Mouse (Mus musculus): ENCODE data around the gene C130074G19Rik. TPM values are rescaled to one million over a fixed set of nuclear protein-coding genes. Genes with fewer than 3 reads are reported as not detected.

The C130074G19Rik gene
- polyA plus RNA-seq, 1 experiment from 2014 or later: 3.0 TPM

- Histone ChIP-seq H3K4me1 (ENCODE audit: insufficient read depth) (no peaks in the 10 kb centered on the region), H3K27me3 (ENCODE audit: insufficient read depth, low read length) (no peaks in the 10 kb centered on the region), H3K36me3 (ENCODE audit: insufficient read depth) (peaks cover 7% of the 10 kb centered on the region; the same call in 1 of the 2 replicates), H3K27ac (ENCODE audit: low read depth) (no peak overlapping the region), H3K9me3 (ENCODE audit: low read depth, low read length) (no peaks in the 10 kb centered on the region), H3K4me3 (ENCODE audit: low read depth, low read length) (no peak overlapping the region), H3K9ac (no peak overlapping the region), H3K4me2 (no peak overlapping the region)
- no peak for TF ChIP-seq CTCF (IDR thresholded peaks at IDR 0.05; ENCODE audit: low read depth)
- ATAC-seq (ENCODE audit: insufficient read depth) (no peak), DNase-seq (no peak)
- 53% methylated on average over 16 of the region's 16 CpGs for WGBS
Measured at GRCm38 (mm10) chr1:184897350-184897749, 14.3 kb upstream of the C130074G19Rik start.

GRCm38 (mm10) chr1:184891998-184892397, 9.0 kb upstream of the C130074G19Rik start:
- no peaks in the 10 kb centered on the region for H3K9me3 ChIP-seq (ENCODE audit: low read depth, low read length)
- H3K27ac ChIP-seq (ENCODE audit: low read depth): no peak overlapping the region
- no peak overlapping the region for H3K9ac ChIP-seq
- ATAC-seq (ENCODE audit: insufficient read depth) (no peak), DNase-seq (peak; percentile 38)
- H3K4me2 ChIP-seq: no peak overlapping the region
- H3K4me3 ChIP-seq (ENCODE audit: low read depth, low read length): no peak overlapping the region
- TF ChIP-seq CTCF (IDR thresholded peaks at IDR 0.05; ENCODE audit: low read depth): peak; percentile 49
- H3K4me1 ChIP-seq (ENCODE audit: insufficient read depth): no peaks in the 10 kb centered on the region
- H3K27me3 ChIP-seq (ENCODE audit: insufficient read depth, low read length): no peaks in the 10 kb centered on the region
- WGBS: 68% methylated on average over 3 of the region's 3 CpGs
- no peaks in the 10 kb centered on the region; the same call in 1 of the 2 replicates for H3K36me3 ChIP-seq (ENCODE audit: insufficient read depth)

GRCm38 (mm10) chr1:184889454-184889853, 6.4 kb upstream of the C130074G19Rik start:
- H3K27me3 ChIP-seq (ENCODE audit: insufficient read depth, low read length): no peaks in the 10 kb centered on the region
- DNase-seq (no peak), ATAC-seq (ENCODE audit: insufficient read depth) (no peak)
- no peak overlapping the region for H3K9ac ChIP-seq
- no peaks in the 10 kb centered on the region for H3K4me1 ChIP-seq (ENCODE audit: insufficient read depth)
- WGBS: 77% methylated on average over 6 of the region's 6 CpGs
- no peaks in the 10 kb centered on the region for H3K9me3 ChIP-seq (ENCODE audit: low read depth, low read length)
- no peaks in the 10 kb centered on the region for H3K36me3 ChIP-seq (ENCODE audit: insufficient read depth)
- no peak for TF ChIP-seq CTCF (IDR thresholded peaks at IDR 0.05; ENCODE audit: low read depth)
- no peak overlapping the region for H3K4me3 ChIP-seq (ENCODE audit: low read depth, low read length)
- H3K4me2 ChIP-seq: no peak overlapping the region
- H3K27ac ChIP-seq (ENCODE audit: low read depth): no peak overlapping the region

GRCm38 (mm10) chr1:184886160-184886559, 3.1 kb upstream of the C130074G19Rik start:
- Histone ChIP-seq H3K4me2 (no peak overlapping the region), H3K4me3 (ENCODE audit: low read depth, low read length) (no peak overlapping the region), H3K4me1 (ENCODE audit: insufficient read depth) (no peaks in the 10 kb centered on the region), H3K9ac (no peak overlapping the region), H3K36me3 (ENCODE audit: insufficient read depth) (no peaks in the 10 kb centered on the region), H3K27ac (ENCODE audit: low read depth) (no peak overlapping the region), H3K27me3 (ENCODE audit: insufficient read depth, low read length) (peaks cover 32% of the 10 kb centered on the region), H3K9me3 (ENCODE audit: low read depth, low read length) (no peaks in the 10 kb centered on the region)
- ATAC-seq (ENCODE audit: insufficient read depth) (no peak), DNase-seq (no peak)
- TF ChIP-seq CTCF (IDR thresholded peaks at IDR 0.05; ENCODE audit: low read depth): no peak
- WGBS: 68% methylated on average over 1 of the region's 1 CpGs

GRCm38 (mm10) chr1:184881861-184882260, 1.2 kb downstream of the C130074G19Rik start:
- Histone ChIP-seq H3K36me3 (ENCODE audit: insufficient read depth) (no peaks in the 10 kb centered on the region), H3K27ac (ENCODE audit: low read depth) (no peak overlapping the region), H3K4me1 (ENCODE audit: insufficient read depth) (no peaks in the 10 kb centered on the region), H3K9ac (no peak overlapping the region), H3K27me3 (ENCODE audit: insufficient read depth, low read length) (peaks cover 38% of the 10 kb centered on the region), H3K9me3 (ENCODE audit: low read depth, low read length) (no peaks in the 10 kb centered on the region), H3K4me2 (peak overlapping the region; percentile 79), H3K4me3 (ENCODE audit: low read depth, low read length) (peak overlapping the region; percentile 51)
- DNase-seq: no peak
- 53% methylated on average over 7 of the region's 7 CpGs for WGBS
- no peak for ATAC-seq (ENCODE audit: insufficient read depth)
- TF ChIP-seq CTCF (IDR thresholded peaks at IDR 0.05; ENCODE audit: low read depth): no peak

- H3K27me3 ChIP-seq (ENCODE audit: insufficient read depth, low read length): peaks cover 38% of the 10 kb centered on the region
- peak overlapping the region; percentile 79 for H3K4me2 ChIP-seq
- 79% methylated on average over 5 of the region's 5 CpGs for WGBS
- no peaks in the 10 kb centered on the region for H3K4me1 ChIP-seq (ENCODE audit: insufficient read depth)
- DNase-seq (no peak), ATAC-seq (ENCODE audit: insufficient read depth) (no peak)
- no peak overlapping the region for H3K9ac ChIP-seq
- no peak for TF ChIP-seq CTCF (IDR thresholded peaks at IDR 0.05; ENCODE audit: low read depth)
- H3K9me3 ChIP-seq (ENCODE audit: low read depth, low read length): no peaks in the 10 kb centered on the region
- H3K36me3 ChIP-seq (ENCODE audit: insufficient read depth): no peaks in the 10 kb centered on the region
- H3K27ac ChIP-seq (ENCODE audit: low read depth): no peak overlapping the region
- H3K4me3 ChIP-seq (ENCODE audit: low read depth, low read length): peak overlapping the region; percentile 51; the same call in 1 of the 2 replicates
Measured at GRCm38 (mm10) chr1:184881211-184881610, 1.8 kb downstream of the C130074G19Rik start.

- Histone ChIP-seq H3K4me2 (no peak overlapping the region), H3K4me1 (ENCODE audit: insufficient read depth) (no peaks in the 10 kb centered on the region), H3K4me3 (ENCODE audit: low read depth, low read length) (no peak overlapping the region), H3K27ac (ENCODE audit: low read depth) (no peak overlapping the region), H3K9ac (no peak overlapping the region), H3K9me3 (ENCODE audit: low read depth, low read length) (no peaks in the 10 kb centered on the region), H3K36me3 (ENCODE audit: insufficient read depth) (no peaks in the 10 kb centered on the region), H3K27me3 (ENCODE audit: insufficient read depth, low read length) (peaks cover 33% of the 10 kb centered on the region)
- 69% methylated on average over 6 of the region's 6 CpGs for WGBS
- no peak for ATAC-seq (ENCODE audit: insufficient read depth)
- DNase-seq: no peak
- TF ChIP-seq CTCF (IDR thresholded peaks at IDR 0.05; ENCODE audit: low read depth): no peak
Measured at GRCm38 (mm10) chr1:184878860-184879259, 4.2 kb downstream of the C130074G19Rik start.

GRCm38 (mm10) chr1:184877306-184877705, 5.7 kb downstream of the C130074G19Rik start:
- Histone ChIP-seq H3K9ac (no peak overlapping the region), H3K4me1 (ENCODE audit: insufficient read depth) (no peaks in the 10 kb centered on the region), H3K36me3 (ENCODE audit: insufficient read depth) (no peaks in the 10 kb centered on the region), H3K27ac (ENCODE audit: low read depth) (no peak overlapping the region), H3K4me2 (no peak overlapping the region), H3K9me3 (ENCODE audit: low read depth, low read length) (no peaks in the 10 kb centered on the region), H3K4me3 (ENCODE audit: low read depth, low read length) (no peak overlapping the region), H3K27me3 (ENCODE audit: insufficient read depth, low read length) (peaks cover 17% of the 10 kb centered on the region)
- ATAC-seq (ENCODE audit: insufficient read depth) (no peak), DNase-seq (no peak)
- WGBS: 48% methylated on average over 2 of the region's 2 CpGs
- TF ChIP-seq CTCF (IDR thresholded peaks at IDR 0.05; ENCODE audit: low read depth): no peak

Measured in lung, embryonic 14.5 days (tissue).